Mouse (Mus musculus): ENCODE results near the gene Grm4. TPM values are rescaled to one million over a fixed set of nuclear protein-coding genes. Genes with fewer than 3 reads are reported as not detected.

The Grm4 gene
- total and polyA plus RNA-seq, 2 experiments from 2014 or later = 10.1 to 34.3 TPM

GRCm38 (mm10) chr17:27431049-27431839, 90.0 kb downstream of the Grm4 start:
- no peaks in the 10 kb centered on the region for H3K4me1 ChIP-seq (ENCODE audit: insufficient read depth, low read length)
- no peak for TF ChIP-seq CTCF (IDR thresholded peaks at IDR 0.05; ENCODE audit: low read depth)
- DNase-seq (ENCODE audit: low spot score) = no peak
- 90% methylated on average over 26 of the region's 26 CpGs for WGBS
- H3K4me2 ChIP-seq (ENCODE audit: low read depth, low read length) = no peak overlapping the region
- ATAC-seq = no peak
- no peak overlapping the region for H3K9ac ChIP-seq (replicated peaks; ENCODE audit: low read length)
- H3K9me3 ChIP-seq (ENCODE audit: low read length) = no peaks in the 10 kb centered on the region
- H3K27ac ChIP-seq = no peak overlapping the region
- no peaks in the 10 kb centered on the region for H3K36me3 ChIP-seq (ENCODE audit: insufficient read depth, low read length)
- H3K4me3 ChIP-seq (ENCODE audit: low read length) = no peak overlapping the region
- H3K27me3 ChIP-seq (ENCODE audit: insufficient read depth, low read length) = no peaks in the 10 kb centered on the region

GRCm38 (mm10) chr17:27429757-27430156, 91.4 kb downstream of the Grm4 start:
- no peak overlapping the region for H3K4me2 ChIP-seq (ENCODE audit: low read depth, low read length)
- DNase-seq (ENCODE audit: low spot score) (no peak), ATAC-seq (no peak)
- no peaks in the 10 kb centered on the region for H3K36me3 ChIP-seq (ENCODE audit: insufficient read depth, low read length)
- no peak for TF ChIP-seq CTCF (IDR thresholded peaks at IDR 0.05; ENCODE audit: low read depth)
- no peak overlapping the region for H3K9ac ChIP-seq (replicated peaks; ENCODE audit: low read length)
- no peaks in the 10 kb centered on the region for H3K27me3 ChIP-seq (ENCODE audit: insufficient read depth, low read length)
- H3K4me1 ChIP-seq (ENCODE audit: insufficient read depth, low read length) = no peaks in the 10 kb centered on the region
- no peak overlapping the region for H3K27ac ChIP-seq
- no peaks in the 10 kb centered on the region for H3K9me3 ChIP-seq (ENCODE audit: low read length)
- WGBS = 29% methylated on average over 9 of the region's 9 CpGs
- H3K4me3 ChIP-seq (ENCODE audit: low read length) = no peak overlapping the region

GRCm38 (mm10) chr17:27425016-27425415, 96.2 kb downstream of the Grm4 start:
- ATAC-seq (no peak), DNase-seq (ENCODE audit: low spot score) (no peak)
- Histone ChIP-seq H3K4me2 (ENCODE audit: low read depth, low read length) (no peak overlapping the region), H3K27ac (no peak overlapping the region), H3K36me3 (ENCODE audit: insufficient read depth, low read length) (no peaks in the 10 kb centered on the region), H3K27me3 (ENCODE audit: insufficient read depth, low read length) (no peaks in the 10 kb centered on the region), H3K4me1 (ENCODE audit: insufficient read depth, low read length) (peaks cover 19% of the 10 kb centered on the region), H3K9me3 (ENCODE audit: low read length) (no peaks in the 10 kb centered on the region), H3K9ac (replicated peaks; ENCODE audit: low read length) (no peak overlapping the region), H3K4me3 (ENCODE audit: low read length) (no peak overlapping the region)
- 75% methylated on average over 2 of the region's 2 CpGs for WGBS
- TF ChIP-seq CTCF (IDR thresholded peaks at IDR 0.05; ENCODE audit: low read depth) = no peak

GRCm38 (mm10) chr17:27424356-27424755, 96.8 kb downstream of the Grm4 start:
- H3K4me1 ChIP-seq (ENCODE audit: insufficient read depth, low read length) = peaks cover 19% of the 10 kb centered on the region
- H3K27me3 ChIP-seq (ENCODE audit: insufficient read depth, low read length) = no peaks in the 10 kb centered on the region
- H3K9ac ChIP-seq (replicated peaks; ENCODE audit: low read length) = no peak overlapping the region
- no peak overlapping the region for H3K4me3 ChIP-seq (ENCODE audit: low read length)
- H3K36me3 ChIP-seq (ENCODE audit: insufficient read depth, low read length) = no peaks in the 10 kb centered on the region
- H3K4me2 ChIP-seq (ENCODE audit: low read depth, low read length) = no peak overlapping the region
- TF ChIP-seq CTCF (IDR thresholded peaks at IDR 0.05; ENCODE audit: low read depth) = no peak
- H3K9me3 ChIP-seq (ENCODE audit: low read length) = no peaks in the 10 kb centered on the region
- ATAC-seq (no peak), DNase-seq (ENCODE audit: low spot score) (no peak)
- H3K27ac ChIP-seq = no peak overlapping the region
- 76% methylated on average over 6 of the region's 6 CpGs for WGBS

- H3K27me3 ChIP-seq (ENCODE audit: insufficient read depth, low read length) = no peaks in the 10 kb centered on the region
- 0 out of 2 replicates have a peak overlapping the region, but pooled peaks have one; percentile 20 for H3K27ac ChIP-seq
- no peak for TF ChIP-seq CTCF (IDR thresholded peaks at IDR 0.05; ENCODE audit: low read depth)
- DNase-seq (ENCODE audit: low spot score) (peak; percentile 77), ATAC-seq (peak; percentile 59; the same call in 1 of the 2 replicates)
- no peak overlapping the region for H3K9ac ChIP-seq (replicated peaks; ENCODE audit: low read length)
- H3K4me3 ChIP-seq (ENCODE audit: low read length) = no peak overlapping the region
- no peaks in the 10 kb centered on the region for H3K9me3 ChIP-seq (ENCODE audit: low read length)
- no peak overlapping the region for H3K4me2 ChIP-seq (ENCODE audit: low read depth, low read length)
- peaks cover 19% of the 10 kb centered on the region for H3K4me1 ChIP-seq (ENCODE audit: insufficient read depth, low read length)
- H3K36me3 ChIP-seq (ENCODE audit: insufficient read depth, low read length) = no peaks in the 10 kb centered on the region
- 14% methylated on average over 10 of the region's 10 CpGs for WGBS
These were observed 98.3 kb downstream of the Grm4 start for GRCm38 (mm10) chr17:27422726-27423381.

GRCm38 (mm10) chr17:27422371-27422725, 98.9 kb downstream of the Grm4 start:
- H3K27ac ChIP-seq = 0 out of 2 replicates have a peak overlapping the region, but pooled peaks have one; percentile 20
- H3K4me2 ChIP-seq (ENCODE audit: low read depth, low read length) = no peak overlapping the region
- ATAC-seq (no peak), DNase-seq (ENCODE audit: low spot score) (no peak)
- no peaks in the 10 kb centered on the region for H3K27me3 ChIP-seq (ENCODE audit: insufficient read depth, low read length)
- no peaks in the 10 kb centered on the region for H3K9me3 ChIP-seq (ENCODE audit: low read length)
- no peak for TF ChIP-seq CTCF (IDR thresholded peaks at IDR 0.05; ENCODE audit: low read depth)
- H3K4me3 ChIP-seq (ENCODE audit: low read length) = no peak overlapping the region
- peaks cover 19% of the 10 kb centered on the region for H3K4me1 ChIP-seq (ENCODE audit: insufficient read depth, low read length)
- WGBS = 13% methylated on average over 6 of the region's 6 CpGs
- H3K36me3 ChIP-seq (ENCODE audit: insufficient read depth, low read length) = no peaks in the 10 kb centered on the region
- no peak overlapping the region for H3K9ac ChIP-seq (replicated peaks; ENCODE audit: low read length)

- Histone ChIP-seq H3K27ac (no peak overlapping the region), H3K4me3 (ENCODE audit: low read length) (no peak overlapping the region), H3K4me1 (ENCODE audit: insufficient read depth, low read length) (peaks cover 19% of the 10 kb centered on the region), H3K9ac (replicated peaks; ENCODE audit: low read length) (no peak overlapping the region), H3K36me3 (ENCODE audit: insufficient read depth, low read length) (no peaks in the 10 kb centered on the region), H3K27me3 (ENCODE audit: insufficient read depth, low read length) (no peaks in the 10 kb centered on the region), H3K4me2 (ENCODE audit: low read depth, low read length) (no peak overlapping the region), H3K9me3 (ENCODE audit: low read length) (no peaks in the 10 kb centered on the region)
- DNase-seq (ENCODE audit: low spot score) (peak; percentile 8), ATAC-seq (no peak)
- no peak for TF ChIP-seq CTCF (IDR thresholded peaks at IDR 0.05; ENCODE audit: low read depth)
- 30% methylated on average over 8 of the region's 8 CpGs for WGBS
These were observed 99.4 kb downstream of the Grm4 start for GRCm38 (mm10) chr17:27421837-27422236.

Measured in hindbrain, postnatal 0 days (tissue).